2 mouse cellular contexts compared by ENCODE assay signal in genomic region chr9:21027774-21028290, GRCm38 (mm10).
A peak's percentile ranks its signal among the peaks of the same experiment; 100 is the strongest.
TF ChIP-seq lines count a peak whose summit lies in the region.

No protein-coding gene starts in this region.

TF ChIP-seq in CH12.LX, 34 proteins besides CTCF, POLR2A, EP300 and RAD21:
- TF ChIP-seq HCFC1 (IDR thresholded peaks at IDR 0.05; ENCODE audit: low read depth, low read length) (no peak), ZMIZ1 (IDR thresholded peaks at IDR 0.05; ENCODE audit: low read depth, low read length) (peak; percentile 23; the same call in 1 of the 2 replicates)
TF ChIP-seq in CH12.LX: peak in this region for 1.

TF ChIP-seq in ES-E14, 5 proteins besides CTCF, POLR2A, EP300 and RAD21:
- TF ChIP-seq CHD2 (IDR thresholded peaks at IDR 0.05; ENCODE audit: low read depth, low read length) = no peak
- no peak for TF ChIP-seq MAFK (IDR thresholded peaks at IDR 0.05; ENCODE audit: insufficient read depth, low read depth, low read length)
- TF ChIP-seq HCFC1 (IDR thresholded peaks at IDR 0.05; ENCODE audit: borderline replicate concordance, insufficient read depth, low read length) = no peak
- TF ChIP-seq ZNF384 (IDR thresholded peaks at IDR 0.05; ENCODE audit: low read depth, low read length) = no peak
- TF ChIP-seq ZC3H11A (IDR thresholded peaks at IDR 0.05; ENCODE audit: borderline replicate concordance, low read depth, low read length) = no peak
